Mouse (Mus musculus): ENCODE results near the gene Grid1. TPM values are rescaled to one million over a fixed set of nuclear protein-coding genes. Genes with fewer than 3 reads are reported as not detected.

Grid1 gene
- polyA plus RNA-seq, 1 experiment from 2014 or later, result 1.1 TPM

GRCm38 (mm10) chr14:35227581-35227980 lies 407.7 kb downstream of the Grid1 start:
- DNase-seq (ENCODE audit: low spot score) (no peak), ATAC-seq (no peak)
- Histone ChIP-seq H3K4me2 (ENCODE audit: low read length) (no peak overlapping the region), H3K9me3 (replicated peaks; ENCODE audit: control insufficient read depth, low read length) (no peaks in the 10 kb centered on the region), H3K9ac (ENCODE audit: low read length) (no peak overlapping the region), H3K27me3 (replicated peaks; ENCODE audit: control insufficient read depth, insufficient read depth, low read length) (no peaks in the 10 kb centered on the region), H3K4me1 (ENCODE audit: control insufficient read depth, insufficient read depth, low read length) (no peaks in the 10 kb centered on the region), H3K36me3 (ENCODE audit: control insufficient read depth, insufficient read depth, low read length) (no peaks in the 10 kb centered on the region), H3K4me3 (ENCODE audit: low read depth, low read length) (no peak overlapping the region), H3K27ac (ENCODE audit: low read depth, low read length) (no peak overlapping the region)
- 94% methylated on average over 5 of the region's 5 CpGs for WGBS

GRCm38 (mm10) chr14:35231384-35231783 lies 411.5 kb downstream of the Grid1 start:
- no peaks in the 10 kb centered on the region for H3K27me3 ChIP-seq (replicated peaks; ENCODE audit: control insufficient read depth, insufficient read depth, low read length)
- H3K4me2 ChIP-seq (ENCODE audit: low read length), result no peak overlapping the region
- H3K9ac ChIP-seq (ENCODE audit: low read length), result no peak overlapping the region
- no peak overlapping the region for H3K4me3 ChIP-seq (ENCODE audit: low read depth, low read length)
- no peak for DNase-seq (ENCODE audit: low spot score)
- no peaks in the 10 kb centered on the region for H3K4me1 ChIP-seq (ENCODE audit: control insufficient read depth, insufficient read depth, low read length)
- no peaks in the 10 kb centered on the region for H3K9me3 ChIP-seq (replicated peaks; ENCODE audit: control insufficient read depth, low read length)
- no peak overlapping the region for H3K27ac ChIP-seq (ENCODE audit: low read depth, low read length)
- H3K36me3 ChIP-seq (ENCODE audit: control insufficient read depth, insufficient read depth, low read length), result no peaks in the 10 kb centered on the region
- no peak for ATAC-seq

- DNase-seq (ENCODE audit: low spot score) (no peak), ATAC-seq (no peak)
- Histone ChIP-seq H3K4me2 (ENCODE audit: low read length) (no peak overlapping the region), H3K36me3 (ENCODE audit: control insufficient read depth, insufficient read depth, low read length) (no peaks in the 10 kb centered on the region), H3K4me3 (ENCODE audit: low read depth, low read length) (no peak overlapping the region), H3K27ac (ENCODE audit: low read depth, low read length) (no peak overlapping the region), H3K4me1 (ENCODE audit: control insufficient read depth, insufficient read depth, low read length) (0 out of 2 replicates have a peak, but pooled peaks cover 7% of the 10 kb centered on the region), H3K9ac (ENCODE audit: low read length) (no peak overlapping the region), H3K9me3 (replicated peaks; ENCODE audit: control insufficient read depth, low read length) (no peaks in the 10 kb centered on the region), H3K27me3 (replicated peaks; ENCODE audit: control insufficient read depth, insufficient read depth, low read length) (no peaks in the 10 kb centered on the region)
- 92% methylated on average over 6 of the region's 6 CpGs for WGBS
These were observed 423.0 kb downstream of the Grid1 start for GRCm38 (mm10) chr14:35242882-35243281.

GRCm38 (mm10) chr14:35244776-35245548 lies 425.1 kb downstream of the Grid1 start:
- 7% methylated on average over 7 of the region's 7 CpGs for WGBS
- DNase-seq (ENCODE audit: low spot score) (peak; percentile 87), ATAC-seq (peak; percentile 82)

GRCm38 (mm10) chr14:35250412-35250811 lies 430.5 kb downstream of the Grid1 start:
- H3K9ac ChIP-seq (ENCODE audit: low read length), result no peak overlapping the region
- DNase-seq (ENCODE audit: low spot score) (peak; percentile 60), ATAC-seq (no peak; the same call in 1 of the 2 replicates)
- WGBS, result 28% methylated on average over 4 of the region's 4 CpGs
- no peaks in the 10 kb centered on the region for H3K27me3 ChIP-seq (replicated peaks; ENCODE audit: control insufficient read depth, insufficient read depth, low read length)
- H3K36me3 ChIP-seq (ENCODE audit: control insufficient read depth, insufficient read depth, low read length), result no peaks in the 10 kb centered on the region
- no peak overlapping the region for H3K4me3 ChIP-seq (ENCODE audit: low read depth, low read length)
- 0 out of 2 replicates have a peak, but pooled peaks cover 6% of the 10 kb centered on the region for H3K4me1 ChIP-seq (ENCODE audit: control insufficient read depth, insufficient read depth, low read length)
- H3K4me2 ChIP-seq (ENCODE audit: low read length), result no peak overlapping the region
- H3K9me3 ChIP-seq (replicated peaks; ENCODE audit: control insufficient read depth, low read length), result no peaks in the 10 kb centered on the region
- H3K27ac ChIP-seq (ENCODE audit: low read depth, low read length), result no peak overlapping the region

More at GRCm38 (mm10) chr14:35244776-35245548, 425.1 kb downstream of the Grid1 start:
- H3K4me3 ChIP-seq (ENCODE audit: low read depth, low read length), result no peak overlapping the region
- no peak overlapping the region for H3K9ac ChIP-seq (ENCODE audit: low read length)
- no peaks in the 10 kb centered on the region for H3K36me3 ChIP-seq (ENCODE audit: control insufficient read depth, insufficient read depth, low read length)
- 0 out of 2 replicates have a peak, but pooled peaks cover 7% of the 10 kb centered on the region for H3K4me1 ChIP-seq (ENCODE audit: control insufficient read depth, insufficient read depth, low read length)
- H3K9me3 ChIP-seq (replicated peaks; ENCODE audit: control insufficient read depth, low read length), result no peaks in the 10 kb centered on the region
- no peak overlapping the region for H3K27ac ChIP-seq (ENCODE audit: low read depth, low read length)
- no peak overlapping the region for H3K4me2 ChIP-seq (ENCODE audit: low read length)
- no peaks in the 10 kb centered on the region for H3K27me3 ChIP-seq (replicated peaks; ENCODE audit: control insufficient read depth, insufficient read depth, low read length)

DNA sequence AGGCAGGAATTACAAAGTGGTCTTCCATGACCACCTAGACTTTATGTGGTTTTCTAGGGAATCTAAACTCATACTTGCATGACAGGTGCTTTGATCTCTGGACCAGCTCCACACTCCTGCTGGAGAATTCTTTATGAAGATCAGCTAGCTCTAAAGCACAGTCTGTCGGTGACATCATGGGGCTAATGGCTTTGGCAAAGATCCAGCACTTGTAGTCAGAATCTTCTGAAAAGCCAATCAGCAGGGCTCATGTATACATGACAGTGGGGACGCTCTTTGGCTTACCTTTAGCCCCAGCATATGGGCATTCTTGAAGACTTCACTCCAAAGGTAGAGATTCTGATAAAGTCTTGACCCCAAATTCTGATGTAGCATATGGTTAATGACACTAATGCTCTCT lies 434.6 kb downstream of the Grid1 start:
- ATAC-seq (peak; percentile 47), DNase-seq (ENCODE audit: low spot score) (peak; percentile 60)
- no peak overlapping the region for H3K9ac ChIP-seq (ENCODE audit: low read length)
- no peaks in the 10 kb centered on the region for H3K9me3 ChIP-seq (replicated peaks; ENCODE audit: control insufficient read depth, low read length)
- no peaks in the 10 kb centered on the region for H3K27me3 ChIP-seq (replicated peaks; ENCODE audit: control insufficient read depth, insufficient read depth, low read length)
- no peak overlapping the region for H3K4me2 ChIP-seq (ENCODE audit: low read length)
- H3K4me1 ChIP-seq (ENCODE audit: control insufficient read depth, insufficient read depth, low read length), result 0 out of 2 replicates have a peak, but pooled peaks cover 2% of the 10 kb centered on the region
- H3K36me3 ChIP-seq (ENCODE audit: control insufficient read depth, insufficient read depth, low read length), result no peaks in the 10 kb centered on the region
- no peak overlapping the region for H3K27ac ChIP-seq (ENCODE audit: low read depth, low read length)
- WGBS, result 22% methylated on average over 2 of the region's 2 CpGs
- H3K4me3 ChIP-seq (ENCODE audit: low read depth, low read length), result no peak overlapping the region

- ATAC-seq, result no peak
- no peak overlapping the region for H3K4me2 ChIP-seq (ENCODE audit: low read length)
- no peak overlapping the region for H3K9ac ChIP-seq (ENCODE audit: low read length)
- no peaks in the 10 kb centered on the region for H3K9me3 ChIP-seq (replicated peaks; ENCODE audit: control insufficient read depth, low read length)
- H3K4me1 ChIP-seq (ENCODE audit: control insufficient read depth, insufficient read depth, low read length), result no peaks in the 10 kb centered on the region
- no peaks in the 10 kb centered on the region for H3K36me3 ChIP-seq (ENCODE audit: control insufficient read depth, insufficient read depth, low read length)
- no peak overlapping the region for H3K4me3 ChIP-seq (ENCODE audit: low read depth, low read length)
- H3K27ac ChIP-seq (ENCODE audit: low read depth, low read length), result no peak overlapping the region
- no peaks in the 10 kb centered on the region for H3K27me3 ChIP-seq (replicated peaks; ENCODE audit: control insufficient read depth, insufficient read depth, low read length)
- 79% methylated on average over 4 of the region's 4 CpGs for WGBS
- DNase-seq (ENCODE audit: low spot score), result no peak
These were observed 450.4 kb downstream of the Grid1 start for GRCm38 (mm10) chr14:35270260-35270659.

GRCm38 (mm10) chr14:35309201-35309600 lies 489.3 kb downstream of the Grid1 start:
- Histone ChIP-seq H3K4me3 (ENCODE audit: low read depth, low read length) (no peak overlapping the region), H3K9me3 (replicated peaks; ENCODE audit: control insufficient read depth, low read length) (no peaks in the 10 kb centered on the region), H3K36me3 (ENCODE audit: control insufficient read depth, insufficient read depth, low read length) (no peaks in the 10 kb centered on the region), H3K27me3 (replicated peaks; ENCODE audit: control insufficient read depth, insufficient read depth, low read length) (no peaks in the 10 kb centered on the region), H3K4me2 (ENCODE audit: low read length) (no peak overlapping the region), H3K4me1 (ENCODE audit: control insufficient read depth, insufficient read depth, low read length) (no peaks in the 10 kb centered on the region), H3K27ac (ENCODE audit: low read depth, low read length) (no peak overlapping the region), H3K9ac (ENCODE audit: low read length) (no peak overlapping the region)
- no peak for ATAC-seq
- DNase-seq (ENCODE audit: low spot score), result no peak
- WGBS, result 93% methylated on average over 7 of the region's 7 CpGs

Data from forebrain, embryonic 14.5 days (tissue).